Mouse (Mus musculus) G1E (cell line): ENCODE measurements at regions not wholly inside any gene's neighbourhood (a gene's known extent, or its start where the extent isn't known, plus 50 kb on each side); places are given as distances from the start of the nearest gene placed in this dataset.

Experiments
- ATAC-seq: 2 replicates; pipeline ENCODE4 v1.8.0; 2016; ENCODE audit warnings: mild to moderate bottlenecking; ENCODE audit not compliant: insufficient number of reproducible peaks, poor library complexity, low FRiP score, severe bottlenecking; ENCODE audit errors: extremely low read depth
- DNase-seq: peaks from one replicate; pipeline ENCODE4 v3.0.0; 2012; ENCODE audit warnings: low spot score
- H3K27me3 ChIP-seq: 2 replicates; pipeline ENCODE4 v1.6.1; 2012; ENCODE audit warnings: mild to moderate bottlenecking, low read length, inconsistent platforms; ENCODE audit not compliant: insufficient read depth
- H3K36me3 ChIP-seq: replicated peaks from 2 replicates; pipeline ENCODE3; 2012; ENCODE audit warnings: mild to moderate bottlenecking, inconsistent platforms
- H3K4me1 ChIP-seq: 2 replicates; pipeline ENCODE4 v1.6.1; 2012; ENCODE audit warnings: low read depth, low read length, inconsistent platforms, mixed read lengths; ENCODE audit not compliant: insufficient read depth
- H3K4me3 ChIP-seq: 2 replicates; pipeline ENCODE4 v1.5.1; 2012; ENCODE audit warnings: low read depth, mild to moderate bottlenecking, inconsistent platforms, low read length, moderate library complexity, mixed read lengths
- H3K9me3 ChIP-seq: replicated peaks from 2 replicates; pipeline ENCODE4 v1.6.1; 2012; ENCODE audit warnings: inconsistent platforms
- CTCF ChIP-seq: IDR thresholded peaks from 2 replicates; pipeline ENCODE4 v1.5.1; 2012; ENCODE audit warnings: low read depth, low read length, inconsistent platforms, mixed read lengths
- GATA1 ChIP-seq: IDR thresholded peaks from 2 replicates; pipeline ENCODE4 v1.6.1; 2012; ENCODE audit warnings: borderline replicate concordance, low read length, inconsistent platforms, mixed read lengths
- GATA2 ChIP-seq: IDR thresholded peaks from 2 replicates; pipeline ENCODE4 v1.6.1; 2012; ENCODE audit warnings: low read depth, low read length, inconsistent platforms, borderline replicate concordance
- POLR2AphosphoS5 ChIP-seq: IDR thresholded peaks from 2 replicates; pipeline ENCODE4 v1.6.1; 2012; ENCODE audit warnings: low read depth, low read length, inconsistent platforms; ENCODE audit not compliant: insufficient replicate concordance
- TAL1 ChIP-seq: conservative IDR thresholded peaks from 2 replicates; pipeline ENCODE4 v1.6.1; 2012; ENCODE audit warnings: low read depth, low read length, inconsistent platforms, mixed read lengths

- no peaks in the 10 kb centered on the region for H3K4me1 ChIP-seq
- ATAC-seq = no peak
Measured at GRCm38 (mm10) chr1:137636321-137636944, 539.1 kb downstream of the Ptprc start.

DNA sequence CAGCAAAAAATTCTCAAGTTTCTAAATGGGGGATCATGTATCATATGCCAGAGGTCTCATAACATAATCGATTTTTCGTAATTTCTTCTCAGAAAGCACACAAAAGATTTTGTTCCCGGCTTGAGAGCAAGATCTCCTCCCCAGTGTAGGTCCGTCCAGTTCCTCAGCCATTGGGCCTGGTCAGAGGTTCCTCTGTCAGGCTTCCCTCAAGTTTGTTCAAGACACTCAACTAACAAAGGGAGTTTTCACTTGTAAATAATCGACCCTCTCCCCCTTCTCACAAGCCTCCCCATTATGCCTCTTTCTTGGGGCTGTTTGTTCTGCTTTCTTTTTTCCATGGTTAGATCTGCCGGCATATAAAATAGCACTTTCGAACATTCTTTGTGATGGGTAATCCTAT, 539.7 kb downstream of the Ptprc start:
- DNase-seq (no peak), ATAC-seq (no peak)
- H3K4me3 ChIP-seq = no peak overlapping the region
- TF ChIP-seq GATA2 (no peak), CTCF (no peak), POLR2AphosphoS5 (no peak), GATA1 (no peak), TAL1 (no peak)
- H3K27me3 ChIP-seq = no peaks in the 10 kb centered on the region
- no peaks in the 10 kb centered on the region for H3K4me1 ChIP-seq
- no peaks in the 10 kb centered on the region for H3K36me3 ChIP-seq
- H3K9me3 ChIP-seq = peaks cover 13% of the 10 kb centered on the region

More at GRCm38 (mm10) chr1:137636321-137636944, 539.1 kb downstream of the Ptprc start:
- Histone ChIP-seq H3K36me3 (no peaks in the 10 kb centered on the region), H3K27me3 (no peaks in the 10 kb centered on the region), H3K4me3 (no peak overlapping the region), H3K9me3 (peaks cover 15% of the 10 kb centered on the region)
- DNase-seq = no peak
- no peak for TF ChIP-seq TAL1
- TF ChIP-seq CTCF = no peak
- TF ChIP-seq GATA2 = no peak
- no peak for TF ChIP-seq GATA1
- TF ChIP-seq POLR2AphosphoS5 = no peak

- ATAC-seq (no peak), DNase-seq (no peak)
- Histone ChIP-seq H3K36me3 (no peaks in the 10 kb centered on the region), H3K27me3 (no peaks in the 10 kb centered on the region), H3K9me3 (peaks cover 12% of the 10 kb centered on the region), H3K4me1 (no peaks in the 10 kb centered on the region), H3K4me3 (no peak overlapping the region)
- TF ChIP-seq TAL1 (no peak), CTCF (no peak), GATA1 (no peak), POLR2AphosphoS5 (no peak), GATA2 (no peak)
Measured at GRCm38 (mm10) chr1:137631546-137631945, 544.0 kb downstream of the Ptprc start.

DNA sequence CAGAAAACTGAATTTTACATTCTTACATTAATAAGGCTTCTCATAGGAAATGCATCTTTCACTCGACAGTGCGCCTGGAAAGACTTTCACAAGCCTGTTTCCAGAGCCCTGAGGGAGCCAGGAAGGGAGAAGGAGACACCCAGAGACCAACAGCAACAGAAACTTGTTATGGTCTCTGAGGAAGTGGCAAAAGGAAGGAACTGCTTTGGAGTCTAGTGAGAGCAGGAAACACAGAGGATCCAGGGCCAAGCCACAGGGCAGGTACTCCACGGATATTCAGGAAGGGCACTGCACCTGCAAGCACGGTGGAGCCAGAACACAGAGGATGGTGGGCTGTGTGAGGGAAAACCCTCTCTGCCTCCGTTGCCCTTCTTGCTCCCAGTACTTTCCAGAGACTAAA, 554.8 kb downstream of the Ptprc start:
- Histone ChIP-seq H3K9me3 (peaks cover 16% of the 10 kb centered on the region), H3K4me1 (no peaks in the 10 kb centered on the region), H3K36me3 (no peaks in the 10 kb centered on the region), H3K4me3 (no peak overlapping the region), H3K27me3 (no peaks in the 10 kb centered on the region)
- TF ChIP-seq GATA2 (no peak), GATA1 (no peak), POLR2AphosphoS5 (no peak), TAL1 (no peak), CTCF (no peak)
- 0 out of 2 replicates have a peak, but pooled peaks have one; percentile 22 for ATAC-seq
- no peak for DNase-seq

DNA sequence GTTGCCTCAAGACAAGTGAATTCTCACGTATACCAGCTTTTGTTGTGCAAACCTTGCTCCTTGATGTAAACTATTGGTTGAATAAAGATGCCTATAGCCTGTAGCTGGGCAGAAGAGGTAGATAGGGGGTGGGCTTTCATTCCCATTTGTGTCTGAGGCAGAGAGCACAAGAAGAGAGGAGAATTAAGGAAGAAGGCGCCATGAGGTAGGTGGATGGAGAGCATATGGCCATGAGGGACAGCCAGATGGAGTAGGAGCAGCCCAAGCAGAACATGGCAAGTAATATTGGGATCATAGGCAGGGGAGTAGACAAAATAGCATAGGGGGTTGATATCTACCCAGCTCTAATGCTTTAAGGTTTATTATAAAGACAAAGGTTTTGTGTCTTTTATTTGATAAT, 557.3 kb downstream of the Ptprc start:
- TF ChIP-seq TAL1 (no peak), CTCF (no peak), GATA2 (no peak), POLR2AphosphoS5 (no peak), GATA1 (no peak)
- DNase-seq (no peak), ATAC-seq (no peak)
- peaks cover 16% of the 10 kb centered on the region for H3K9me3 ChIP-seq
- H3K4me1 ChIP-seq = no peaks in the 10 kb centered on the region
- H3K4me3 ChIP-seq = no peak overlapping the region
- no peaks in the 10 kb centered on the region for H3K27me3 ChIP-seq
- no peaks in the 10 kb centered on the region for H3K36me3 ChIP-seq

DNA sequence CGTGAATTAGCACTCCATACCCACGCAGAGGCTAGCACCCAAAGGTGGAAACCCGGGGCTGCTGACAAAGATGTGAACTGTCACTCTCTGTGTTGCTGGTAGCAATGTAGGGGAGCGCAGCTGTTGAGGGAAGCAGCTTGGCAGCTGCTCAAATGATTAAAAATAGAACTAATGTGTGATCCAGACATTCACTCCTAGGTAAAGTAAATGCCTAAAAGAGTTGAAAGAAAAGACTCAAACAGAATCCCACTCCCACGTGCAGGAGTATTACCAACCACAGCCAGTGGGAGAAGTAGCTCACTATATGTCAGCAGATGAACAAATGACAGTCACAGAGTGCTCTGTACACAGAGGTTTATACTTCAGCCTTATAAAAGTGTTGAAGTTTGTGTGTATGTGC, 558.0 kb downstream of the Ptprc start:
- ATAC-seq = no peak
- H3K9me3 ChIP-seq = peaks cover 16% of the 10 kb centered on the region
- no peak overlapping the region for H3K4me3 ChIP-seq
- no peak for DNase-seq
- no peaks in the 10 kb centered on the region for H3K36me3 ChIP-seq
- no peaks in the 10 kb centered on the region for H3K4me1 ChIP-seq
- no peaks in the 10 kb centered on the region for H3K27me3 ChIP-seq
- TF ChIP-seq POLR2AphosphoS5 (no peak), GATA1 (no peak), TAL1 (no peak), CTCF (no peak), GATA2 (no peak)
